Mouse (Mus musculus) ES-Bruce4 (cell line): ENCODE data around the gene Pou2f2.

Experiments used
- CTCF ChIP-seq: IDR thresholded peaks from one replicate; pipeline ENCODE4 v1.8.1; 2011; ENCODE audit warnings: low read depth, low read length
- EP300 ChIP-seq: IDR thresholded peaks from 2 replicates; pipeline ENCODE4 v1.6.1; 2011; ENCODE audit warnings: low read depth, low read length; ENCODE audit not compliant: insufficient read depth

GRCm38 (mm10) chr7:25205355-25206093 is 26.0 kb upstream of the Pou2f2 start:
- TF ChIP-seq EP300 (no peak), CTCF (no peak)
